Mouse (Mus musculus) thymus, adult 2 months (tissue): ENCODE measurements around the gene Tmem81. TPM values are rescaled to one million over a fixed set of nuclear protein-coding genes. Genes with fewer than 3 reads are reported as not detected.

Source experiments
- DNase-seq: peaks from one replicate; pipeline ENCODE4 v3.0.0; 2021
- H3K27ac ChIP-seq: fragments of 200-500 bp; 2 replicates; pipeline ENCODE4 v1.5.1; 2012; ENCODE audit warnings: low read length, control low read depth; ENCODE audit not compliant: control insufficient read depth, insufficient read depth
- H3K27me3 ChIP-seq: fragments of 200-500 bp; 2 replicates; pipeline ENCODE4 v1.6.1; 2012; ENCODE audit warnings: mild to moderate bottlenecking, low read length, moderate library complexity, mixed read lengths; ENCODE audit not compliant: control insufficient read depth, insufficient read depth
- H3K36me3 ChIP-seq: fragments of 200-500 bp; 2 replicates; pipeline ENCODE4 v1.6.1; 2012; ENCODE audit warnings: mild to moderate bottlenecking, low read length, moderate library complexity; ENCODE audit not compliant: control insufficient read depth, insufficient read depth
- H3K4me1 ChIP-seq: fragments of 200-500 bp; replicated peaks from 2 replicates; pipeline ENCODE4 v1.6.1; 2012; ENCODE audit warnings: low read length; ENCODE audit not compliant: control insufficient read depth, insufficient read depth
- H3K4me3 ChIP-seq: fragments of 200-500 bp; 2 replicates; pipeline ENCODE4 v1.5.1; 2012; ENCODE audit warnings: mild to moderate bottlenecking, low read length, control low read depth, moderate library complexity; ENCODE audit not compliant: control insufficient read depth, insufficient read depth
- CTCF ChIP-seq: fragments of 200-500 bp; IDR thresholded peaks from 2 replicates; pipeline ENCODE4 v1.5.1; 2012; ENCODE audit warnings: mild to moderate bottlenecking, control low read depth, low read length, moderate library complexity, borderline replicate concordance; ENCODE audit not compliant: control insufficient read depth, poor library complexity, insufficient read depth; ENCODE audit errors: extremely low read depth
- POLR2A ChIP-seq: fragments of 200-500 bp; IDR thresholded peaks from 2 replicates; pipeline ENCODE4 v1.6.1; 2012; ENCODE audit warnings: mild to moderate bottlenecking, low read length, control low read depth, moderate library complexity; ENCODE audit not compliant: control insufficient read depth, poor library complexity, insufficient read depth; ENCODE audit errors: extremely low read depth
- WGBS: fragments of 180-500 bp; shearing (Covaris S2); methylation state at CpG from one replicate; pipeline ENCODE4 v1.1.7; 2018; 5-methylcytosine and 5-hydroxymethylcytosine counted together
- polyA plus RNA-seq: library from polyadenylated mRNA; depleted of rRNA; stranded (reverse); fragments of >200 nt; gene quantifications from 2 replicates; pipeline ENCODE4 v1.2.3, GENCODE M21; 2012

Tmem81 gene
- polyA plus RNA-seq, 1 experiment = 5.5 TPM

DNA sequence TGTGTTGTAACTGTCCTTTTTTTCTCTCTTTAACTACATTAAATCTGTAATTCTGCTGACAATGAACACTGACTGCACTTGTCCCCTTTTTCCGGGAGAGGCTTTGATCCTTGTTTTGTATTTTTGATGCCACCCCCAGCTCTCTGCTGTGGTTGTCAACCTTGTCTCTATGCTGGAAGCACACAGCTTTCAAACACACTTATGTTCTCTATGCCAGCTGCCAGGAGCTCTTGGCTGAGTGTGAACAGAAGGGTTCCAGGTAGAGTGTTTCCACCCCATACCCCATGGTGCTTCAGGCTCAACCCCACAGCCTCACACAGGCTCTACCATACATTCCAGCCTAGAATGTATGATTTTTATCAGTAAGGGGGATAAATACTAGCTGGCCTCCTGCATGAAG, 31.5 kb upstream of the Tmem81 start:
- no peak for TF ChIP-seq POLR2A
- no peak for DNase-seq
- peaks cover 3% of the 10 kb centered on the region for H3K4me1 ChIP-seq
- H3K4me3 ChIP-seq = no peak overlapping the region
- H3K27ac ChIP-seq = no peak overlapping the region
- H3K36me3 ChIP-seq = no peaks in the 10 kb centered on the region
- no peaks in the 10 kb centered on the region for H3K27me3 ChIP-seq
- 87% methylated on average over 1 of the region's 1 CpGs for WGBS

- no peaks in the 10 kb centered on the region for H3K27me3 ChIP-seq
- peak overlapping the region; percentile 36 for H3K4me3 ChIP-seq
- no peak for DNase-seq
- H3K27ac ChIP-seq = no peak overlapping the region
- H3K4me1 ChIP-seq = peaks cover 3% of the 10 kb centered on the region
- TF ChIP-seq POLR2A (no peak), CTCF (no peak)
- no peaks in the 10 kb centered on the region for H3K36me3 ChIP-seq
- 3% methylated on average over 9 of the region's 9 CpGs for WGBS
Observed at GRCm38 (mm10) chr1:132476575-132476927, 29.5 kb upstream of the Tmem81 start.

DNA sequence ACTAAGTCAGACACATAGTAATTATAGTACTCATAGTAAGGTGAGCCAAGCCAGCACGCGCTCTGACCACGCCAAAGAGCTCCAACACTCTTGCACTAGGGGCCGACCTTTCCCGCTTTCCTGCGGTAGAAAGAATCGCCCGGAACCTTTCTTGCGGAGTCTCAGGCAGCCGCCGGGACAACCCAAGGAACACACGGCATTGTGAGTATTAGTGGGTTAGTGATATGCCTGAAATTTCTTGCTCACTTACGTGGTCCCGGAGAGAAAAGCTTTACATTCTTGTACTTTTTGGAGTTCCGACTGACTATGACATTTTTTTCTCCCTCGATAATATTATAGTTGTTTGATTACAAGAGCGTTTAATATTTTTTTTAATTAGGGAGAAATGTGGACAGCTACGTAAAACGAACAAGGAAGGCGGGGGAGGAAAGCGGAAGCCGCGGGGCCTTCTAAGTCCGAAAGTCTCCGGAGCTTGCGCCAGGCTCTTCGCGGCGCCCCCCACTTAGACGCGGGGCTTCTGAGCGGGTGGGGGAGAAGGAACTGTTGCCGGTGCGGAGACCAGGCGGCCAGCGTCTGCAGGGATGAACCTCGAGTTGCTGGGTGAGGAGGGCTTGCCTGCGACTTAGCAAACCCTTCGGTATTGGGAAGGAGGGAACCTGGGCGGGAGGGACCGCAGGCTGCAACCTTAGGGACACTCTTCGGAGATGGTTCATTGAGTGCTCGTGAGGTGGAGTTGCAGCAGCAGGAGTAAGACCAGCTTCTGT, 28.9 kb upstream of the Tmem81 start, which contains the start of gene Rbbp5:
Gene Rbbp5 (plus strand): TSS at position 438 of the 764 bp plus-strand sequence.
- Histone ChIP-seq H3K4me3 (peak within 1 kb of the TSS; percentile 97), H3K27me3 (no peaks in the 10 kb centered on the region), H3K4me1 (peaks cover 3% of the 10 kb centered on the region), H3K27ac (peak within 1 kb of the TSS; percentile 41; the same call in 1 of the 2 replicates), H3K36me3 (no peaks in the 10 kb centered on the region)
- DNase-seq = peak; percentile 85
- WGBS = under 1% methylated on average over 43 of the region's 43 CpGs
- TF ChIP-seq CTCF (no peak), POLR2A (peak; percentile 72; the same call in 1 of the 2 replicates)

DNA sequence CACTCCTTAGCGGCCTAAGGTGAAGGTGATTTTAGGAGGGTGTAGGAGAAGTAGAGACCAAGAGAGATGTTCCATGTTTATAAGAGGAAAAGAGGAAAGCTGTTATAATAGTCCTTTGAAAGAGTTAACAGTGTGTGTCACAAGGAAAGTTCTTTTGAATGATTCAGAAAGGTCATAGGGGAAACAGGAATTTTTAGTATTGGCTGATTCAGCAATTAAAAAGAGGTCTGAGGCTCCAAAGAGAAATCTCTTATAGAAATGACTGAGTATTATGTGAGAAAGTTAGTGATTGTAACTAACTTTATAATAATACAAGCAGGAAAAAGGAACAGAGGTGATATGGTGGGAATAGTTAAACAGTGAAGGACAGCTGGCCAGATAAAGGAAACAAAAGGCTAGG, 26.6 kb upstream of the Tmem81 start:
- no peak overlapping the region for H3K4me3 ChIP-seq
- no peak for DNase-seq
- no peak for TF ChIP-seq POLR2A
- TF ChIP-seq CTCF = no peak
- peaks cover 3% of the 10 kb centered on the region for H3K4me1 ChIP-seq
- no peaks in the 10 kb centered on the region for H3K36me3 ChIP-seq
- WGBS = 97% methylated on average over 1 of the region's 1 CpGs
- H3K27me3 ChIP-seq = no peaks in the 10 kb centered on the region
- no peak overlapping the region for H3K27ac ChIP-seq

DNA sequence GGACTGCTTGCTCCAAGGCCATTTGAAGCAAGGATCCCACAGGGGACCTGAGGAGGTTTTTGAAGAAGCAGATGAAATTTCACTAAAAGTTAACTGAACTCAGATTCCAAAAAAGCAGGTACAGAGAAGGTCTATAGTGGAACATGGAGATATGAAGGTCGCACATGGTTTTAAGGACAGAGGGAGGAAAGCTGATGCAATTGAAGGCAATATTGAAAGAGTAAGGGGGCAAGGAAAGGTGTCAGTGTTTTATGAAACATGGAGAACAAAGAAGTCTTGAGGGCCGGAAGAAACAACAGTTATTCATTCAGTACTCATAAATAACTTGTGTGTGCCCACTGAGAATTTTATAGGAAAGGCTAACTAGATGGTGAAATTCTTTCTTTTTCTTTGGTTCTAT, 24.4 kb upstream of the Tmem81 start:
- H3K4me1 ChIP-seq = peaks cover 3% of the 10 kb centered on the region
- 99% methylated on average over 2 of the region's 2 CpGs for WGBS
- no peak for DNase-seq
- H3K27ac ChIP-seq = no peak overlapping the region
- H3K36me3 ChIP-seq = peaks cover 11% of the 10 kb centered on the region; the same call in 1 of the 2 replicates
- no peak for TF ChIP-seq CTCF
- TF ChIP-seq POLR2A = no peak
- no peak overlapping the region for H3K4me3 ChIP-seq
- H3K27me3 ChIP-seq = no peaks in the 10 kb centered on the region

DNA sequence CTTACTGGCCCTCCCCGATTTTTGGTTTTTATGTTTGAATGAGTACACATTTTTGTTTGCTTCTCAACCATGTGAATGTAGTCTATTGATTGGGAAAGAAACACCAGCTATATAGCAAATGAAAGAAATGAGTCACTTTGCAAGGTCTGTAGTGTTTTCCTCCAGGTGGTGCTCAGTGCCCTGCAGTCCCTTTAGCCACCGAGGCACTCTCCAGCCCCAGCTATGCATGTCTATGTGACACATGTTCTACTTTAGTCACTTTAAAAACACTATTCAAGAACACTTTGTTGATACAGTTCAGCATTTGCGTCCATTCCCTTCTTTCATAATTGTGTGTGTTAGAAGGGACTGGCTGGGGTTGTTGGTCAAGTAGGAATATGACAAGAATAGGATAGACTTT, 22.8 kb upstream of the Tmem81 start:
- Histone ChIP-seq H3K27me3 (no peaks in the 10 kb centered on the region), H3K27ac (no peak overlapping the region), H3K36me3 (peaks cover 24% of the 10 kb centered on the region), H3K4me3 (no peak overlapping the region), H3K4me1 (no peaks in the 10 kb centered on the region)
- TF ChIP-seq POLR2A (no peak), CTCF (no peak)
- no peak for DNase-seq
- 92% methylated on average over 3 of the region's 3 CpGs for WGBS
